Mouse (Mus musculus): Measurements from ENCODE around the gene Cdkn1c. TPM values are rescaled to one million over a fixed set of nuclear protein-coding genes. Genes with fewer than 3 reads are reported as not detected.

Gene Cdkn1c
- polyA plus RNA-seq, 1 experiment from 2014 or later: 794 TPM

DNA sequence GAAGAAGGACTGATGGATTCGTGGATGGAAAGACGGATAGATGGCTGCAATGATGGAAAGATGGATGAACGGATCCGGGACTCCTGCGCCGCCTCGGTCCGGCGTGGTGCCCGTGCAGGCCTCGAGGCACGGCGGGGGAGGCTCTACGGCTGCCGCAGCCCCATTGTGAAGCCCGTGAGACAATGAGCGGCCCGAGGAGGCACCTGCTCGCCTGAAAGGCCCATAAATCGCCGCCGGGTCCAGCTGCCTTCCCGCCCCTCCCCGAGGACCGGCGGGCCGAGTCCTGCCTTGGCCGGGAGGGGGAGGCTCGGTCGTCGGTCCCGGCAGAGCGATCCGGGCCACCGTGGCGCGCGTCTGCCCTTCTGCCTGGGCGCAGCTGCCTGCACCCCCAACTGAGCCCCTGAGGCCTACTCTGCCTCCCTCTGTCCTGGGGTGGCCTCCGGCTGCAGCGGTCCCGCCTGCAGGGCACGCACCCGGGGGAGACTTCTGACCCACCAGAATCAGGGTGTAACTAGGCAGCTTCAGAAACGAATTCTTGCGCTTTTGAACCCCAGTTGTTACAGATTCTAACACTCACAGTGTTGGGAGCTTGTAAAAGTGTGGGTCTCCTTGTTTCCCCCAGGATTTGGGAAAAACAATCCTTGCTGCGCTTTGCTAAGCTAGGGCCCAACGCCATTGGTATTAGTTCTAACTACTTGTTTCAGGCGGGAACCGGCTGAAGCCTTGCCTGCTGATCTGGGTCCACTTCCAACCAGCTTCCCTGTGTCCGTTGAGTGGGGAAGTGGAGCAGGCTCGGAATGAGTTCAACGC lies 15.0 kb downstream of the Cdkn1c start:
- peak overlapping the region; percentile 36 to 47 for H3K4me3 ChIP-seq (ENCODE audit: control insufficient read depth in 1 of 2, insufficient read depth in 1 of 2, low read depth in 1 of 2, low read length in 2 of 2)
- peak overlapping the region; percentile 88 for H3K4me2 ChIP-seq (ENCODE audit: low read length)
- WGBS: 11% methylated on average over 53 of the region's 53 CpGs
- H3K27ac ChIP-seq (replicated peaks in 1 of 2; ENCODE audit: control insufficient read depth in 1 of 2, insufficient read depth in 1 of 2, low read depth in 2 of 2, low read length in 2 of 2): no peak overlapping the region; a peak in 1 of 4 replicates
- H3K9ac ChIP-seq (ENCODE audit: low read length): peak overlapping the region; percentile 71
- 0 out of 2 replicates have a peak, but pooled peaks have one; percentile 7 for ATAC-seq (ENCODE audit: insufficient number of reproducible peaks, insufficient read depth, low FRiP score, low read depth)
- no peaks in the 10 kb centered on the region for H3K9me3 ChIP-seq (ENCODE audit: control insufficient read depth, low read length)
- H3K36me3 ChIP-seq (ENCODE audit: control insufficient read depth, insufficient read depth, low read length): no peaks in the 10 kb centered on the region
- H3K4me1 ChIP-seq (ENCODE audit: control insufficient read depth in 2 of 2, insufficient read depth in 2 of 2, low read length in 2 of 2): peaks cover 0 to 13% of the 10 kb centered on the region in 2 experiments; a peak in 2 of 4 replicates
- H3K27me3 ChIP-seq (ENCODE audit: control insufficient read depth, insufficient read depth, low read length): peaks cover 39% of the 10 kb centered on the region

DNA sequence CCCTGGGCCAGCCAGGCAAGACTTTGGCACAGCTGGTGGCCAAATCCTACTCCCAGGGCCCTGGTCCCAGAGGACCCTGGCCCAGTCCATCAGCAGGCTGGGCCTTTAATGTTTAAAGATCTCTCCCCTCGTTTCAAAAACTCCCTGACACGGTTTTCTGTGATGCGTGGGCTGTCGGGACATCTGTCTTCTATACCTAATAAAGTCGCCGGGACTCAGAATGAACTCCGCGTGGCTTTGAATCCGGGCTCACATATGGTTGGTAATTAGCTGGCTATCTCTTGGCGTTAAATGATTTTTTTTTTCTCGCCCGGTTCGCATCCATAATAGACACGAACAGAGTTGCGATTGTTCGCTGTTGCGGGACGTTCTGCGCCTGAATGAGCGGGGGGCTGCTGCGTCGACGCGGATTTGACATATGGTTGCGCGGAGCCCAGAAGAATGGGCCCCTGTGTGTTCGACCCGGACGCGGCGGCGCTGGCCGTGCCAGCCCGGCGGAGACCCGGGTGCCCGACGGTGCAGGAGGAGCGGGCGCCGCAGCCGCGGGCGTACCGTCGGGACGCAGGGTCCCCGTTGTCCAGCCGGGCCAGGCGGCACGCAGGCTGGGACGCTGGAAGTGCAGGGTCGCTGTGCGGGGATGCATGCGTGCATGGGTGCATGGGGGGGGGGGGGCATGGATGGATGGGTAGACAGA lies 15.7 kb downstream of the Cdkn1c start:
- Histone ChIP-seq H3K9me3 (ENCODE audit: control insufficient read depth, low read length) (no peaks in the 10 kb centered on the region), H3K27ac (replicated peaks in 1 of 2; ENCODE audit: control insufficient read depth in 1 of 2, insufficient read depth in 1 of 2, low read depth in 2 of 2, low read length in 2 of 2) (no peak overlapping the region), H3K9ac (ENCODE audit: low read length) (peak overlapping the region; percentile 71), H3K36me3 (ENCODE audit: control insufficient read depth, insufficient read depth, low read length) (no peaks in the 10 kb centered on the region), H3K4me1 (ENCODE audit: control insufficient read depth in 2 of 2, insufficient read depth in 2 of 2, low read length in 2 of 2) (peaks cover 0 to 13% of the 10 kb centered on the region in 2 experiments; a peak in 2 of 4 replicates), H3K4me3 (ENCODE audit: control insufficient read depth in 1 of 2, insufficient read depth in 1 of 2, low read depth in 1 of 2, low read length in 2 of 2) (peak overlapping the region; percentile 36 to 47), H3K27me3 (ENCODE audit: control insufficient read depth, insufficient read depth, low read length) (peaks cover 39% of the 10 kb centered on the region), H3K4me2 (ENCODE audit: low read length) (peak overlapping the region; percentile 88)
- ATAC-seq (ENCODE audit: insufficient number of reproducible peaks, insufficient read depth, low FRiP score, low read depth): no peak
- WGBS: 8% methylated on average over 55 of the region's 55 CpGs

GRCm38 (mm10) chr7:143444580-143444954 lies 16.3 kb downstream of the Cdkn1c start:
- Histone ChIP-seq H3K4me2 (ENCODE audit: low read length) (no peak overlapping the region), H3K27me3 (ENCODE audit: control insufficient read depth, insufficient read depth, low read length) (peaks cover 39% of the 10 kb centered on the region)

DNA sequence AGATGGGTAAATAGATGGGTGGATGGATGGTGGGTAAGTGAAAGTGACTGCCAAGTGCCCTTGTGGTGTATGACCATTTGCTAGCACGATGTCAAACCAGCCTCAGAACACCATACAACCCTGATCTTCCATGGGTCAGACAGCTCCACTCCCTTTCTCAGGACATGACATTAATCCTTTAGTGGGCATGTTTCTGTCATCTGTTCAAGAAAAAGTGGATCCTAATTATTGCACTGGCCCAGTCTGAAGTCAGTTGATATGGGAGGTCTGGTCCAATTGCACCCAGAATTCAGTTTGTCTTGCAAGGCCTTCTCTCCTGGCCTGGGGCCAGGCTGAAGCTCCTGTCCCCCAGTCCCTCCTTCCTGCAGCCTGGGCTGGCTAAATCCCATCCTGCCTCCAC lies 21.9 kb downstream of the Cdkn1c start:
- H3K27ac ChIP-seq (replicated peaks in 1 of 2; ENCODE audit: control insufficient read depth in 1 of 2, insufficient read depth in 1 of 2, low read depth in 2 of 2, low read length in 2 of 2): no peak overlapping the region
- H3K4me2 ChIP-seq (ENCODE audit: low read length): peak overlapping the region; percentile 88; the same call in 1 of the 2 replicates
- no peaks in the 10 kb centered on the region for H3K36me3 ChIP-seq (ENCODE audit: control insufficient read depth, insufficient read depth, low read length)
- WGBS: 62% methylated on average over 1 of the region's 1 CpGs
- H3K4me3 ChIP-seq (ENCODE audit: control insufficient read depth in 1 of 2, insufficient read depth in 1 of 2, low read depth in 1 of 2, low read length in 2 of 2): no peak overlapping the region
- H3K27me3 ChIP-seq (ENCODE audit: control insufficient read depth, insufficient read depth, low read length): peaks cover 8% of the 10 kb centered on the region; the same call in 1 of the 2 replicates
- no peak overlapping the region for H3K9ac ChIP-seq (ENCODE audit: low read length)
- no peaks in the 10 kb centered on the region for H3K9me3 ChIP-seq (ENCODE audit: control insufficient read depth, low read length)
- ATAC-seq (ENCODE audit: insufficient number of reproducible peaks, insufficient read depth, low FRiP score, low read depth): no peak
- peaks cover 9 to 10% of the 10 kb centered on the region in 2 experiments; a peak in 3 of 4 replicates for H3K4me1 ChIP-seq (ENCODE audit: control insufficient read depth in 2 of 2, insufficient read depth in 2 of 2, low read length in 2 of 2)

More at GRCm38 (mm10) chr7:143444580-143444954, 16.3 kb downstream of the Cdkn1c start:
- Histone ChIP-seq H3K9me3 (ENCODE audit: control insufficient read depth, low read length) (no peaks in the 10 kb centered on the region), H3K27ac (replicated peaks in 1 of 2; ENCODE audit: control insufficient read depth in 1 of 2, insufficient read depth in 1 of 2, low read depth in 2 of 2, low read length in 2 of 2) (no peak overlapping the region), H3K4me3 (ENCODE audit: control insufficient read depth in 1 of 2, insufficient read depth in 1 of 2, low read depth in 1 of 2, low read length in 2 of 2) (no peak overlapping the region), H3K9ac (ENCODE audit: low read length) (no peak overlapping the region), H3K36me3 (ENCODE audit: control insufficient read depth, insufficient read depth, low read length) (no peaks in the 10 kb centered on the region), H3K4me1 (ENCODE audit: control insufficient read depth in 2 of 2, insufficient read depth in 2 of 2, low read length in 2 of 2) (peaks cover 0 to 13% of the 10 kb centered on the region in 2 experiments; a peak in 2 of 4 replicates)
- ATAC-seq (ENCODE audit: insufficient number of reproducible peaks, insufficient read depth, low FRiP score, low read depth): no peak
- WGBS: 65% methylated on average over 8 of the region's 8 CpGs

GRCm38 (mm10) chr7:143437894-143438581 lies 22.8 kb downstream of the Cdkn1c start:
- no peak overlapping the region for H3K27ac ChIP-seq (replicated peaks in 1 of 2; ENCODE audit: control insufficient read depth in 1 of 2, insufficient read depth in 1 of 2, low read depth in 2 of 2, low read length in 2 of 2)
- H3K4me3 ChIP-seq (ENCODE audit: control insufficient read depth in 1 of 2, insufficient read depth in 1 of 2, low read depth in 1 of 2, low read length in 2 of 2): peak overlapping the region; percentile 51 to 53
- H3K9ac ChIP-seq (ENCODE audit: low read length): peak overlapping the region; percentile 84
- peaks cover 9 to 10% of the 10 kb centered on the region in 2 experiments; a peak in 3 of 4 replicates for H3K4me1 ChIP-seq (ENCODE audit: control insufficient read depth in 2 of 2, insufficient read depth in 2 of 2, low read length in 2 of 2)
- H3K9me3 ChIP-seq (ENCODE audit: control insufficient read depth, low read length): no peaks in the 10 kb centered on the region
- H3K36me3 ChIP-seq (ENCODE audit: control insufficient read depth, insufficient read depth, low read length): no peaks in the 10 kb centered on the region
- H3K4me2 ChIP-seq (ENCODE audit: low read length): peak overlapping the region; percentile 88
- no peak for ATAC-seq (ENCODE audit: insufficient number of reproducible peaks, insufficient read depth, low FRiP score, low read depth)
- peaks cover 2% of the 10 kb centered on the region; the same call in 1 of the 2 replicates for H3K27me3 ChIP-seq (ENCODE audit: control insufficient read depth, insufficient read depth, low read length)
- 2% methylated on average over 59 of the region's 63 CpGs for WGBS

DNA sequence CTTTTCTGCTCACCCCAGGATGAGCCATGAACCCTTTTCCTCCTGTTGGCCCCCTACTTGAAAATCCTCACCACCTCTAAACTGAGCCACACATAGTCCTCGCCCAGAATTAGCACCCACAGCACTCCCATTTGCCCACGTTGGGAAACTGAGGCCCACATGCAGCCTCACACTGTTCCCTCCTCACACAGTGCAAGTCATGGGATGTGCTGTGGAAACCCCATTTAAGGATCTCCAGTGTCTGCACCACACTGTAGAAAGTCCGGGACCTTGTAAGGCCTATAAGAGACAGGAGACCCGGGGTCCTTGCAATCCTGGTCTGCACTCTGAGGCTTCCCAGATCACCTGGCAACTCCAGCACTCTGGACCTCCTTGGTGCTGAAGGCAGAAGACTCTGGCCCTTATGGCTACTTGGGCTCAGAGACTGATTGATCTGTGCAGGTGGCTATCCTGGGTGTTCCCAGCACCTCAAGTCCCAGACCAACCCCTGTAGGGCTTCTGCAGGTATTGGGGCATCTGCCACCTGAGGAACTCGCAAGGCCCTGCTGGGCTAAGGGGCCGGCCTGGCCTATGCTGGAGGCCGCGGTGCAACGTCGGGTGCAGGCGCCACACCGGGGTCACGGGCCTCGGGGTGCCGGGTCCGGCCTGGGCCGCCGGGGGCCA lies 23.5 kb downstream of the Cdkn1c start:
- H3K36me3 ChIP-seq (ENCODE audit: control insufficient read depth, insufficient read depth, low read length): no peaks in the 10 kb centered on the region
- ATAC-seq (ENCODE audit: insufficient number of reproducible peaks, insufficient read depth, low FRiP score, low read depth): peak; percentile 36; the same call in 1 of the 2 replicates
- no peak overlapping the region for H3K27ac ChIP-seq (replicated peaks in 1 of 2; ENCODE audit: control insufficient read depth in 1 of 2, insufficient read depth in 1 of 2, low read depth in 2 of 2, low read length in 2 of 2)
- peak overlapping the region; percentile 51 to 53 for H3K4me3 ChIP-seq (ENCODE audit: control insufficient read depth in 1 of 2, insufficient read depth in 1 of 2, low read depth in 1 of 2, low read length in 2 of 2)
- H3K27me3 ChIP-seq (ENCODE audit: control insufficient read depth, insufficient read depth, low read length): no peaks in the 10 kb centered on the region; the same call in 1 of the 2 replicates
- H3K9ac ChIP-seq (ENCODE audit: low read length): peak overlapping the region; percentile 84
- peaks cover 9 to 10% of the 10 kb centered on the region in 2 experiments; a peak in 3 of 4 replicates for H3K4me1 ChIP-seq (ENCODE audit: control insufficient read depth in 2 of 2, insufficient read depth in 2 of 2, low read length in 2 of 2)
- no peaks in the 10 kb centered on the region for H3K9me3 ChIP-seq (ENCODE audit: control insufficient read depth, low read length)
- H3K4me2 ChIP-seq (ENCODE audit: low read length): peak overlapping the region; percentile 88
- whole genome bisulfite sequencing: 19% methylated on average over 18 of the region's 18 CpGs

- no peak overlapping the region for H3K27ac ChIP-seq (replicated peaks in 1 of 2; ENCODE audit: control insufficient read depth in 1 of 2, insufficient read depth in 1 of 2, low read depth in 2 of 2, low read length in 2 of 2)
- H3K27me3 ChIP-seq (ENCODE audit: control insufficient read depth, insufficient read depth, low read length): no peaks in the 10 kb centered on the region; the same call in 1 of the 2 replicates
- no peak for ATAC-seq (ENCODE audit: insufficient number of reproducible peaks, insufficient read depth, low FRiP score, low read depth)
- no peak overlapping the region for H3K4me2 ChIP-seq (ENCODE audit: low read length)
- H3K4me3 ChIP-seq (ENCODE audit: control insufficient read depth in 1 of 2, insufficient read depth in 1 of 2, low read depth in 1 of 2, low read length in 2 of 2): no peak overlapping the region
- peaks cover 10 to 11% of the 10 kb centered on the region in 2 experiments; a peak in 3 of 4 replicates for H3K4me1 ChIP-seq (ENCODE audit: control insufficient read depth in 2 of 2, insufficient read depth in 2 of 2, low read length in 2 of 2)
- 88% methylated on average over 7 of the region's 7 CpGs for WGBS
- no peaks in the 10 kb centered on the region for H3K9me3 ChIP-seq (ENCODE audit: control insufficient read depth, low read length)
- no peaks in the 10 kb centered on the region for H3K36me3 ChIP-seq (ENCODE audit: control insufficient read depth, insufficient read depth, low read length)
- no peak overlapping the region for H3K9ac ChIP-seq (ENCODE audit: low read length)
These were observed 27.5 kb downstream of the Cdkn1c start for GRCm38 (mm10) chr7:143433331-143433730.
